Comparison of ENCODE assay signal across 10 mouse cellular contexts in genomic region chr2:25394281-25395221, GRCm38 (mm10). TPM values are rescaled to one million over a fixed set of nuclear protein-coding genes. Genes with fewer than 3 reads are reported as not detected.
DNase-seq lines count a peak whose midpoint lies in the region; ATAC-seq and TF ChIP-seq lines count a peak whose summit lies in the region.
"Had no signal": no experiment of that assay in that cellular context is flagged by ENCODE, and none has a peak within 500 bp of the region (broad histone marks: within the 10 kb centered on the region; RNA-seq: fewer than 3 reads in every experiment).

No protein-coding gene starts in this region.

- H3K4me3 ChIP-seq in heart, embryonic 10.5 days, result no peak overlapping the region
- no peak overlapping the region for H3K4me3 ChIP-seq in heart, postnatal 0 days (ENCODE audit: low read depth, low read length)
- no peak overlapping the region for H3K4me3 ChIP-seq in midbrain, embryonic 15.5 days
- no peak overlapping the region for H3K4me3 ChIP-seq in thymus, adult 2 months (ENCODE audit: control insufficient read depth, insufficient read depth, low read length)

- 33% methylated on average over 3 of the region's 3 CpGs for WGBS in heart, embryonic 10.5 days
- WGBS in heart, postnatal 0 days, result 26% methylated on average over 3 of the region's 3 CpGs
- WGBS in midbrain, embryonic 15.5 days, result 27% methylated on average over 3 of the region's 3 CpGs
- WGBS in thymus, adult 2 months, result 65% methylated on average over 3 of the region's 3 CpGs

- no peak overlapping the region for H3K9ac ChIP-seq in heart, postnatal 0 days (replicated peaks; ENCODE audit: low read depth, low read length)
- H3K9ac ChIP-seq in midbrain, embryonic 15.5 days, result no peak overlapping the region
- H3K9ac ChIP-seq: embryonic facial prominence, embryonic 15.5 days had no signal

- peak; percentile 73 to 79 for DNase-seq in heart, adult 18-20 months
- no peak for DNase-seq in heart, embryonic 10.5 days (ENCODE audit: low spot score)
- DNase-seq in urinary bladder, postnatal 36 days (ENCODE audit: low spot score in 2 of 2), result peak; percentile 24 to 40
- no peak for DNase-seq in urinary bladder, adult 18-20 months (ENCODE audit: low spot score in 2 of 2)
- peak; percentile 25 for DNase-seq in heart, postnatal 0 days (ENCODE audit: low spot score)
- no peak for DNase-seq in thymus, adult 2 months
- DNase-seq in liver, result no peak

- no peak for TF ChIP-seq EP300 in heart, postnatal 0 days (IDR thresholded peaks at IDR 0.05; ENCODE audit: low read depth)

- ATAC-seq in heart, postnatal 0 days (ENCODE audit: insufficient read depth, low read depth), result peak; percentile 37; the same call in 1 of the 2 replicates
- peak; percentile 34; the same call in 1 of the 2 replicates for ATAC-seq in midbrain, embryonic 15.5 days (replicated peaks)

- TF ChIP-seq POLR2A in thymus, adult 2 months (IDR thresholded peaks at IDR 0.05; ENCODE audit: control insufficient read depth, extremely low read depth, insufficient read depth, low read length, poor library complexity), result no peak

- TF ChIP-seq CTCF in heart, postnatal 0 days (IDR thresholded peaks at IDR 0.05; ENCODE audit: low read depth), result no peak
- TF ChIP-seq CTCF in thymus, adult 2 months (IDR thresholded peaks at IDR 0.05; ENCODE audit: borderline replicate concordance, control insufficient read depth, extremely low read depth, insufficient read depth, low read length, poor library complexity), result no peak

- H3K4me1 ChIP-seq in heart, embryonic 10.5 days, result peaks cover 21% of the 10 kb centered on the region
- H3K4me1 ChIP-seq in heart, postnatal 0 days (ENCODE audit: control insufficient read depth, insufficient read depth), result peaks cover 5% of the 10 kb centered on the region; the same call in 1 of the 2 replicates
- peaks cover 11% of the 10 kb centered on the region for H3K4me1 ChIP-seq in midbrain, embryonic 15.5 days
- H3K4me1 ChIP-seq in thymus, adult 2 months (replicated peaks; ENCODE audit: control insufficient read depth, insufficient read depth, low read length), result peaks cover 3% of the 10 kb centered on the region; the same call in 1 of the 2 replicates

- no peaks in the 10 kb centered on the region for H3K9me3 ChIP-seq in heart, embryonic 10.5 days
- H3K9me3 ChIP-seq in heart, postnatal 0 days (replicated peaks; ENCODE audit: control insufficient read depth, low read length), result no peaks in the 10 kb centered on the region
- H3K9me3 ChIP-seq in midbrain, embryonic 15.5 days, result no peaks in the 10 kb centered on the region
- H3K9me3 ChIP-seq: embryonic facial prominence, embryonic 15.5 days had no signal

- no peak overlapping the region for H3K27ac ChIP-seq in heart, embryonic 10.5 days
- H3K27ac ChIP-seq in heart, postnatal 0 days (ENCODE audit: low read depth), result no peak overlapping the region; the same call in 1 of the 2 replicates
- 0 out of 2 replicates have a peak overlapping the region, but pooled peaks have one; percentile 25 for H3K27ac ChIP-seq in midbrain, embryonic 15.5 days
- no peak overlapping the region for H3K27ac ChIP-seq in thymus, adult 2 months (ENCODE audit: control insufficient read depth, insufficient read depth, low read length)
- H3K27ac ChIP-seq: embryonic facial prominence, embryonic 15.5 days had no signal

- no peaks in the 10 kb centered on the region for H3K36me3 ChIP-seq in heart, embryonic 10.5 days
- H3K36me3 ChIP-seq in heart, postnatal 0 days (replicated peaks; ENCODE audit: control insufficient read depth, insufficient read depth, low read length), result no peaks in the 10 kb centered on the region
- H3K36me3 ChIP-seq in midbrain, embryonic 15.5 days (replicated peaks), result no peaks in the 10 kb centered on the region
- no peaks in the 10 kb centered on the region for H3K36me3 ChIP-seq in thymus, adult 2 months (ENCODE audit: control insufficient read depth, insufficient read depth, low read length)
- H3K36me3 ChIP-seq: embryonic facial prominence, embryonic 15.5 days had no signal

- no peak overlapping the region for H3K4me2 ChIP-seq in heart, postnatal 0 days (ENCODE audit: low read depth, low read length)
- no peak overlapping the region for H3K4me2 ChIP-seq in midbrain, embryonic 15.5 days

- peaks cover 80% of the 10 kb centered on the region for H3K27me3 ChIP-seq in heart, embryonic 10.5 days (ENCODE audit: insufficient read depth, poor library complexity, severe bottlenecking)
- peaks cover 62% of the 10 kb centered on the region for H3K27me3 ChIP-seq in heart, postnatal 0 days (ENCODE audit: control insufficient read depth, insufficient read depth, low read length)
- peaks cover 55% of the 10 kb centered on the region for H3K27me3 ChIP-seq in midbrain, embryonic 15.5 days (replicated peaks)
- peaks cover 3% of the 10 kb centered on the region; the same call in 1 of the 2 replicates for H3K27me3 ChIP-seq in thymus, adult 2 months (ENCODE audit: control insufficient read depth, insufficient read depth, low read length)

RNA-seq across cellular contexts. Expression of gene Entpd2, which starts 1.1 kb away (rescaled TPM):
- 10 to 100 TPM; 13.7 to 14.5 TPM for total RNA-seq in heart, adult 18-20 months (2021)
- polyA plus RNA-seq in heart, embryonic 10.5 days (2016; fragmentation: Nextera tagmentation; extraction: Ambion mirVana), result not detected in 2 replicates
- total RNA-seq in heart, postnatal 0 days (2014; rRNA removed; ENCODE audit: low replicate concordance), result 7.9 and 44.8 TPM in 2 replicates
- polyA plus RNA-seq in heart, postnatal 0 days (2015; fragmentation: Nextera tagmentation; extraction: Ambion mirVana), result 3.5 and 4.2 TPM in 2 replicates
- polyA plus RNA-seq in midbrain, embryonic 15.5 days (2015; fragmentation: Nextera tagmentation; extraction: Ambion mirVana), result 2.7 and 3.3 TPM in 2 replicates
- 11.7 and 14.0 TPM in 2 replicates for polyA plus RNA-seq in thymus, adult 2 months (2012; rRNA removed)
- polyA plus RNA-seq: neural tube, embryonic 11.5 days had no signal

RNA-seq across cellular contexts. Expression of gene Npdc1, which starts 4.6 kb away (rescaled TPM):
- total RNA-seq in heart, adult 18-20 months (2021), result 10 to 100 TPM; 25.7 to 27.9 TPM
- polyA plus RNA-seq in heart, embryonic 10.5 days (2016; fragmentation: Nextera tagmentation; extraction: Ambion mirVana), result 14.6 and 16.5 TPM in 2 replicates
- total RNA-seq in heart, postnatal 0 days (2014; rRNA removed; ENCODE audit: low replicate concordance), result 43.0 and 49.7 TPM in 2 replicates
- 21.0 and 24.5 TPM in 2 replicates for polyA plus RNA-seq in heart, postnatal 0 days (2015; fragmentation: Nextera tagmentation; extraction: Ambion mirVana)
- polyA plus RNA-seq in midbrain, embryonic 15.5 days (2015; fragmentation: Nextera tagmentation; extraction: Ambion mirVana), result 498 and 520 TPM in 2 replicates
- polyA plus RNA-seq in thymus, adult 2 months (2012; rRNA removed), result 28.4 and 30.8 TPM in 2 replicates

RNA-seq across cellular contexts. Expression of gene Sapcd2, which starts 22.4 kb away (rescaled TPM):
- total RNA-seq in heart, adult 18-20 months (2021), result not detected
- 26.8 and 31.8 TPM in 2 replicates for polyA plus RNA-seq in heart, embryonic 10.5 days (2016; fragmentation: Nextera tagmentation; extraction: Ambion mirVana)
- 14.0 and 26.1 TPM in 2 replicates for total RNA-seq in heart, postnatal 0 days (2014; rRNA removed; ENCODE audit: low replicate concordance)
- polyA plus RNA-seq in heart, postnatal 0 days (2015; fragmentation: Nextera tagmentation; extraction: Ambion mirVana), result 5.6 and 6.4 TPM in 2 replicates
- 11.1 and 14.7 TPM in 2 replicates for polyA plus RNA-seq in midbrain, embryonic 15.5 days (2015; fragmentation: Nextera tagmentation; extraction: Ambion mirVana)
- polyA plus RNA-seq in thymus, adult 2 months (2012; rRNA removed), result 29.7 and 45.2 TPM in 2 replicates

RNA-seq across cellular contexts. Expression of gene Fut7, which starts 28.5 kb away (rescaled TPM):
- total RNA-seq in heart, adult 18-20 months (2021), result 1 to 10 TPM in 1 of 2 experiments, not detected in 1; 1.1 TPM
- not detected in 2 replicates for polyA plus RNA-seq in heart, embryonic 10.5 days (2016; fragmentation: Nextera tagmentation; extraction: Ambion mirVana)
- not detected in 2 replicates for total RNA-seq in heart, postnatal 0 days (2014; rRNA removed; ENCODE audit: low replicate concordance)
- polyA plus RNA-seq in heart, postnatal 0 days (2015; fragmentation: Nextera tagmentation; extraction: Ambion mirVana), result not detected in 2 replicates
- polyA plus RNA-seq in midbrain, embryonic 15.5 days (2015; fragmentation: Nextera tagmentation; extraction: Ambion mirVana), result 0.17 and 0.41 TPM in 2 replicates
- 1.9 and 2.0 TPM in 2 replicates for polyA plus RNA-seq in thymus, adult 2 months (2012; rRNA removed)

RNA-seq across cellular contexts. Expression of gene Uap1l1, which starts 29.1 kb away (rescaled TPM):
- total RNA-seq in heart, adult 18-20 months (2021), result 10 to 100 TPM; 10.3 to 11.8 TPM
- 9.5 and 12.7 TPM in 2 replicates for polyA plus RNA-seq in heart, embryonic 10.5 days (2016; fragmentation: Nextera tagmentation; extraction: Ambion mirVana)
- total RNA-seq in heart, postnatal 0 days (2014; rRNA removed; ENCODE audit: low replicate concordance), result 1.3 and 10.9 TPM in 2 replicates
- 13.0 and 14.3 TPM in 2 replicates for polyA plus RNA-seq in heart, postnatal 0 days (2015; fragmentation: Nextera tagmentation; extraction: Ambion mirVana)
- 5.6 and 5.9 TPM in 2 replicates for polyA plus RNA-seq in midbrain, embryonic 15.5 days (2015; fragmentation: Nextera tagmentation; extraction: Ambion mirVana)
- polyA plus RNA-seq in thymus, adult 2 months (2012; rRNA removed), result 23.0 and 24.4 TPM in 2 replicates

Comparison
In these comparisons a context has a peak if more than half of its experiments do, and no peak if none do; other contexts are left out.
1. DNase-seq: peak in heart, adult 18-20 months (2 of 2), urinary bladder, postnatal 36 days (2 of 2) and heart, postnatal 0 days (single experiment); none in heart, embryonic 10.5 days (single experiment), urinary bladder, adult 18-20 months (0 of 2), thymus, adult 2 months (single experiment) and liver (single experiment).
2. RNA of gene Npdc1, which starts 4.6 kb away (polyA plus RNA-seq): 498 to 520 TPM in midbrain, embryonic 15.5 days; 28.4 to 30.8 TPM in thymus, adult 2 months, 21.0 to 24.5 TPM in heart, postnatal 0 days and 14.6 to 16.5 TPM in heart, embryonic 10.5 days; every median in the first group is over 10 times any median in the second.